Mouse (Mus musculus) T-helper 1 cell (primary cell): ENCODE results near the gene Rab40b.

Source experiments
- in situ Hi-C: fragments of 300-600 bp; cut with MboI, MseI; formaldehyde crosslinking; loops from one replicate; pipeline ENCODE4 v1.15.1; 2025; ENCODE audit warnings: high pct_unique_total_duplicates

Rab40b gene

DNA sequence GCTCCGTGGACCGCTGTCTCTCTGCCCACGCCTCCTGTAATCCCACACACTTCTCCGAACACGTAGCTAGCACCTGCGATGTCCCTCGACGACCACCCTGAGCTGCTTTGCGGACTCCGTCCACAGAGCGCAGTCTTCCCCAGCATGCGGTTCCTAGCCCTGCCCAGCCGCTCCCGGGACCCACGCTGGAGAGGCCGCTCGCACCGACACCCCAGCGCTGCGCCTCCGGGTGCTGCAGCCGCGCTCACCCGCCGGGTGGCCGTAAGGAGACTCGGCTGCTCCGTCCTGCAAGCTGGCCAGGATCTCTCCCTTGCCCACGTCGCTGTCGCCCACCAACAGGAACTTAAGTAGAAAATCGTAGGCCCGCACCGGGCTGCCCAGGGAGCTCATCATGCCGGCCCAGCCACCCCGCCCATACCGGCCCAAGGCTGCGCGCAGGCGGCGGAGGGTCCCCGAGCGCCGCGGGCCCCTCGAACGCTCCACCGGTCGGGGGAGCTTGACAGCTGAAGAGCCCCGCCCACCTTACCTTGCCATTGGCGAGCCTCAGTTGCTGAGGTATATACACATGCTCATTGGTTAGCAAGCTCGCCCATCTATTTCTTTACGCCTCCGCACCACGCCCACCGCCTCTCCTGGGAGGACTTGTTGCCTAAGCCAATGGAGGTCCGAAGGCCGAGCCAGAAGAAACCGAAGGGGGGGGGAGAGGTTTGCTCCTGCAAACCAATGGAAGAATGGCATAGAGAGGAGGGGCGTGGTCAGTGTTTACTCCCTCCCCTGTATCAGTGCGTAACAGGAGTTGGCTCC lies at the start of gene Rab40b:
Gene Rab40b (minus strand): TSS at position 502 of the 804 bp plus-strand sequence.
- in situ Hi-C loops, result no loop called here

DNA sequence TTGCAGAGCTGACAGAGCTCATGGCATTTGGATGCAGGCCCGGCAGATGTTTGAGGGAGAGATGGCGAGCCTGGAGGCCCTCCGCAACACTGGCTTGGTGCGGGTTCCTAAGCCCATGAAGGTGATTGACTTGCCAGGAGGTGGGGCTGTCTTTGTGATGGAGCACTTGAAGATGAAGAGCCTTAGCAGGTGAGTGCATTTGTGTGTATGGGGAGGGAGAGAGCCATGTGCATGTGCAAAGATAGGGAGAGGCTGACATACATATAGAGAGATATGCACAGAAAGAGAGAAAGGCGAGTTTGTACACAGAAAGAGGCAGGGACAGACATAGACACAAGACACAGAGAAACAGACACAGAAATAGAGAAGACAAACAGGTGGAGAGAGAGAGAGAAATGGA lies 49.2 kb upstream of the Rab40b start:
- in situ Hi-C loops, result no loop called here

DNA sequence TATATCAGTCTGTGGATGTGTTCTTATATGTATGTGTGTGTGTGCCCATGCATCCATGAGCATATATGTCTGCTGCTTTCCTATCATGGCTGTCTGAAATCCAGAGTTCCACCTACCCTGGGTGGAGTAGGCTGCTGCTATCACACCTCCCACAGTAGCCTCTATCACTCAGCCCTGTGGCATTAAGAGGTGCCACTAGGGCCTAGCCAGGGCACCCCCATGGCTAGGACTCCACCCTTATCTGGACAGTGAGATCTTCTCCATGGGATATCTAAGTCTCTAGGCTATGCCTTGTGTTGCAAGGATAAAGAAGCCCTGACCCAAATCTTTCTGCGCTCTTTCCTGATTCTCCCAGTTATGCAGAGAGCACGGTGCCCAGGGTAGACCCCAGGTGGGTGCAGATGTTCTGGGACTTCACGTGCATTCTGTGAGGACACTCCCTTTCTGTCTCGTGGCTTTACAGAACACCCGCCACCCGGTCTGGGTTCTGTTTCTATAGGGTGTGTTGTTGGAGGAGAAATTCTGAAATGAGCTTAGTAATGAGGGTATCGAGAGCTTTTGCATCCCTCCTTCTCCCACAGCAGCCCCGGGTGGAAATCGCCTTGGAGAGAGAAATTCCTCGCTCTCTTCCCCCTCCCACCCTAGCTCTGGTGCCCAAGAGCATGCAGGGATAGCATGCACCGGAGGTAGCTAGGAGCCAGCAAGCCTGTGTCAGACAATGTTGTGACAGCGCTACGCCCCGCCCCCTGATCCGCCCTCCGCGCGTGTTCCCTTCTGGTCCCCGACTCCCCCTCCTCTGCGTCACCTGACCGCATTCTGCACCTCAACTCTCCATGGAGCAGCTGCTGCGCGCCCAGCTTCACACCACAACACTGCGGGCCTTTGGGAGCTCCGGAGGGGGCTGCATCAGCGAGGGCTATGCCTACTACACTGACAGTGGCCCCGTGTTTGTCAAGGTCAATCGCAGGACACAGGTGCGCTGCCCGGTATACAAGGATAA lies 46.4 kb upstream of the Rab40b start, which contains the start of gene Fn3k:
Gene Fn3k (plus strand): TSS at position 758 of the 1,000 bp plus-strand sequence.
- in situ Hi-C loops, result no loop called here

- in situ Hi-C loops, result no loop called here
Observed at GRCm38 (mm10) chr11:121433397-121433796, 45.3 kb upstream of the Rab40b start.

GRCm38 (mm10) chr11:121421553-121422173 lies 33.6 kb upstream of the Rab40b start:
- in situ Hi-C loops, result no loop called here

DNA sequence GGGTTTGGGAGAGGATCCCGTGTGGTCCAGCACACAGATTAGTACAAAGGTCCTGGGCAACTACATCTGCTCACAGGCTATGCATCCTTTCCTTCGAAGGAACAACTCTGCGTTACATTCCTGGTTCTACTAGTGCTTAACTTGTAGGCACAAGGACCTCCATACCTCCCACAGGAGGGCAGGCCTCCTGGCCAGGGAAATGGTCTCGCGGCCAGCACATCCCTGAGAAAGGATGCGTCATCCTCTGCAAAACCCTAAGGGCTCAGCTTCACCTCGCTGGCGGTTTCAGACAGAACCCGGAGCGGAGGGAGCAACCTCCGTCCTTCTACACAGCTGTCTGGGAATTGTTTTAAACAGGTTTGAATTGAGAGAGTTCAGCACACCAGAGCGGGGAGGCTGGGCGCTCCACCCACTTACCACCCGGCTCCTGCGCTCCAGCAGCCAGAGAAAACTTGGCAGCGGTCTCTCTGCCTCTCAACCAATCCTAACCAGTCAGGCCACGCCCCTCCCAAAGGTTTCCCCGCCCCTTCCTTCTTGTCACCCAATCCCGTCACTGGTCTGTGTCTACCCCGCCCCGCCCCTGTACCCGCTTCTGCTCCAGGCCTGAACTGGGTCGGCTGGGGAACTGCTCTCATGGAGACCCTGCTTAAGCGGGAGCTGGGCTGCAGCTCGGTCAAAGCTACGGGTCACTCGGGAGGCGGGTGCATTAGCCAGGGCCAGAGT lies 32.9 kb upstream of the Rab40b start, which contains the start of gene Fn3krp:
Gene Fn3krp (plus strand): TSS at position 572 of the 723 bp plus-strand sequence.
- in situ Hi-C loops, result no loop called here

DNA sequence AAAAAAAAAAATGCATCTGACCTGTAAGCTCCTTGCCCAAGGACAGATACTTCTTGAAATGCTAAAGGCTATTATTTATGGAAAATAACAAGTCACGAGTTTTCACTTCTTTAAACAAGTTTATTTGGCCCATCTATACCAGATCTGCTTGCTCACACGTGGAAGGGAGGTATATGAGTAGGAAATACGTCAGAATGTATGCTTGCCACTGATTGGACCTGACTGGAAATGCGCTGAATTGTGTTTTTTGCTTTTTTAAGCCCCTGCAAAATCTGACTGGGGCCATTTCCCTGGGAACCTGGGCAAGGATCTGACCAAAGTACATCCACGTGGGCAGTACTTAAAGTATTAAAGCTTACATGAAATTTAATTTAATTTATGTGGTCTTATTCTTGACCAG lies 32.3 kb upstream of the Rab40b start:
- in situ Hi-C loops, result no loop called here

DNA sequence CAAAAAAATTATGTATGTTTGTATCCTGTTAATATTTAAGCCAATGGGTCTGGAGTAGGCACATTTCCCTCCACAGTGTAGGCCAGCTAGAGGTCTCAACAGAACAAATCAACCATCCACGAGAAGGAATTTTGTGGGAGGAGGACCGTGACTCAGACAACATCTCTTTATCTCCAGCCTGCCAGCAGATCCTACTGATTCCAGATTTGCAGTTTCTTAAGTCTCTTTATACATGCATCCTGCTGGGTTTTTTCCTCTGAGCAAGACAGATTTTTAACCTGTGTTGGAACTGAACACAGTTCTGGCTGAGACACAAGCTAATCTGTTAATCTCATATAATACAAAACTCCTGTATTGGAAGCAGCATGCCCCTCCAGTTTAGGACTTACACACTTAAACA lies 30.9 kb upstream of the Rab40b start:
- in situ Hi-C loops, result no loop called here

- in situ Hi-C loops, result no loop called here
Observed at GRCm38 (mm10) chr11:121417971-121418370, 29.9 kb upstream of the Rab40b start.

DNA sequence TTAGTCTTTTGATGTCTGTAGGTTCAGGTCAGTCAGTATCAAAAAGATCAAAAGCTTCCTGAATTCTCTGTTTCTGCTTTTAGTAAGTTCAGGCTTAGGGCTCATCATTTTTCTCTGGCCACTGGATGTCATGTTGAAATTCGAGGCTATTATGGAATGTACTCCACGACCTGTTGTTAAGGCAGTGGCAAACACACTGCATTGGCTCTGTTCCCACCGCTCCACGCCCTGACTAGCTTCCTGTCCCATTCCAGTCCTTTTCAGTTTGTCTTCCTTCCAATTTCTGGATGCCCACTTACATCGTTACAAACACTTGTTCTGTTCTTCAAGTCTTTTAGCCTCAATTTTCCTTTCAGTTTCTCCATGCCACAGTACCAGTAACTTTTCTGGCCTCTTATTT lies 27.3 kb upstream of the Rab40b start:
- in situ Hi-C loops, result no loop called here

DNA sequence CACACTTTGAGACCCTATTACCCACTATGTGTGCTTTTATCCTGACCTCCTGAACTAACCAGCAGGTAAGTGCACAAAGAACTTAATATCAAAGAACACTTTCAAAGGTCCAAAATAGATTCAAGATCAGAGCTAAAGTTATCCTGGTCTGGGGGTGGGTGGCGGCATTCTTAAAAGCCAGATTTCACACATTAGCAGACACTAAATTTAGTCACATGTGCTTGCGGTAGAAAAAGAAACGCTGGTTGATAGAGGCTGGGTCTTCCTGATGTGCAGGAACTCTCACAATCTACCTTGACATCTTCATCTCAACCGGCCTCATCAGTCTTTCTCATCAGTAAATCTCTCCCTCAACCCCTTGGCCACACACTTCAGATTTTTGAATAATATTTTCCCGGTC lies 26.7 kb upstream of the Rab40b start:
- in situ Hi-C loops, result no loop called here

DNA sequence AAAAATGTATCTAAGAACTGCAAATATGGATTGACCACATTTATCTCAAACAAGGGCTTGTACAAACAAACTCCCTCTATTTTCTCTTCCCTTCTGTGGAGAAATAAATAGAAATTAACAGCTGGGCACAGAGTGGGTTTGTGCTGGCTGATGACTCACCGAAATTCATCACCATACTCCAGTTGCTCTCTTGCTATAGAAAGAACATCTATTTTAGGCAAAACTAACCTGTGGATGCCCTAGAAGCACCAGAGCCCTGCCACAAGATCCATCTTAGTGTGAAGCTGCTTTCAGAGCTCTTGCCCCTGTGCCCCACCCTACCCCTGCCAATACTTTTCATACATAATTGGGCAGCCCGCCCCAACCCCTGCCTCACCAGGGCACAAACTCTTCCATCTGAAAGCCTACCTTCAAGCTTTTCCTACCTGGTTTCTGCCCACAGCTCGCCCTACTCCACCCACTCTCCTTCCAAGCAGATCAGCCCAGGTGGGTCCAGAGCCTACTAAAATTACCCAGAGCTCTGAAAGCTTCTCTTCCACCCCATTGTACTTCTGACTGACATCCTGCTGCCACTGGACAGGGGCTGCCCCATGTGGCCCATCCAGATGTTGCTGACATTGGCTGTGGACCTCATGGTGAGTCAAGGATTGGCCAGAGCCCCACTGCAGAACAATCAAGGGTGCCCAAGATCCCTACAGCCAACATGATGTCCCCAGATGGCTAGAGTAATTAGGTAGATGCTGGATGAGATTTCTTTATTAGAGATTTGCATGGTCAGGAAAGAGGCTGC lies 19.5 kb upstream of the Rab40b start:
- in situ Hi-C loops, result no loop called here

DNA sequence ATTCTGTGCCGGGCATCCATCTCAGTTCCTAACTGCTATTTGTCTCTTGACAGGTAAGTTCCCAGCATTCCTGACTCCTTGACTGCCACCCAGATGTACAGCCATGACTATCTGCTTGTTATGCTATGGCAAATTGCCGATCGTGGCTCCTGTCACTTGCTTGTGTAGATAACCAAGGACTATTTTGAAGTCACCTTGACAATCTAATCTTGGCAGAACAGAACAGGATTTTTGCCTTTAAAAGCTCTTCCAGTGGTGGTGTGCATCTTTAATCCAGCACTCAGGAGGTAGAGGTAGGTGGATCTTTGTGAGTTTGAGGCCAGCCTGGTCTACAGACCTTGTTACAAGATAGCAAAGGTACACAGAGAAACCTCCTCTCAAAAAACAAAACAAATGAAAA lies 4.4 kb upstream of the Rab40b start:
- in situ Hi-C loops, result no loop called here

- in situ Hi-C loops, result no loop called here
Observed at GRCm38 (mm10) chr11:121390793-121391192, 2.7 kb upstream of the Rab40b start.

DNA sequence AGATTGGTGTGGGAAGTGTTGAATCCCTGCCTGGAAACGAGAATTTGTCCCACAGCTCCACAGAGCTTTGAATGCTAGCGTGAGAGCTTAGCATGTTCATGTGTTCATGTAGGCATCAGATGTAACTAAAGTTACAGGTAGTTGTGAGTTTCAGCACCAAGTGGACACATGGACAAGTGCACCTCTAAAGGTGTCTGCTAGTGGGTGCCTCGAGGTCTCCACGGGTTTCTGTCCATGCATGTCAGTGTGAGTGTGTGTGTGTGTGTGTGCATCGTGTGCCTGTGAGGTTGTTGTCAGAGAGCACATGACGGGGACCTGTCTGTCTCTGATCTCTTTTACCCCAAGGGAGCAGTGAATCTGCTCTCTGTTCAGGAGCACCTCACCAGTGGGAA lies 499 bp upstream of the Rab40b start:
- in situ Hi-C loops, result no loop called here

DNA sequence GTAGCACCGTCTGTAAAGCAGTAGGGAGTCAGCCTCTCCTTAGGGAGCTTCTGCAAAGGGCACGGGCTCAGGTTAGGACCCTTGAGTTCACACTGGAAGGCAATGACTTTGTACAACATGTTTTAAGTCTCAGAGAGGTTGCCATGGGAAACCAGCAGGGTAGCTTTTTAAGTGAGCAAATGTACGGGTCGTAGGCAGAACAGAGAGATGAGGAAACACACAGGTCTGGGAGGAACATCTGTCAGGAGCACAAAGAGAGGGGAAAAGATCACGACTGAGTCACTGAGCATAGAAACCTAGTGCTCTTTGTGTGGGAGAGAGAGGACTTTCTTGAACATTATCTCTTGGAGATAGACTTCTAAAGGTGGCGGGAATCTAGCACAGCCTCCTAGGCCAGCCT lies 7.8 kb downstream of the Rab40b start:
- in situ Hi-C loops, result no loop called here

- in situ Hi-C loops, result no loop called here
Observed at GRCm38 (mm10) chr11:121378644-121379043, 9.4 kb downstream of the Rab40b start.

DNA sequence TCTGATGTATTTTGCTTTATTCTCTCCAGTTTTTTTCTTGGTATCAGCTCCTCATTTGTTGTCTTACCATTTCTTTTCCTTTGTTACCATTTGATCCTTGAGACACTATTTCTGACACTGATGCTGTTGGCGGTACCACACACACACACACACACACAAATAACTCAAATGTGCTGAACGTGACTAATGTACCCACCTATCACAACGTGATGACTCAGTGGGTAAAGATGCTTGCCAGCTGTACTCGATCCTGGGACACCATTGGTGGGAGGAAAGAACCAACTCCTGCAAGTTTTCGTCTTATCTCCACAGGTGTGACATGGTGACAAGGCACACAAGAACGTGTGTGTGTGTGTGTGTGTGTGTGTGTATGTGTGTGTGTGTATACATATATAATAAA lies 14.7 kb downstream of the Rab40b start:
- in situ Hi-C loops, result loop anchor here (5.0 kb wide), 1 partner anchor 54 kb away; no protein-coding TSS in a partner anchor

- in situ Hi-C loops, result loop anchor here (5.0 kb wide), 1 partner anchor 57 kb away; no protein-coding TSS in a partner anchor
Observed at GRCm38 (mm10) chr11:121370337-121370994, 17.6 kb downstream of the Rab40b start.

DNA sequence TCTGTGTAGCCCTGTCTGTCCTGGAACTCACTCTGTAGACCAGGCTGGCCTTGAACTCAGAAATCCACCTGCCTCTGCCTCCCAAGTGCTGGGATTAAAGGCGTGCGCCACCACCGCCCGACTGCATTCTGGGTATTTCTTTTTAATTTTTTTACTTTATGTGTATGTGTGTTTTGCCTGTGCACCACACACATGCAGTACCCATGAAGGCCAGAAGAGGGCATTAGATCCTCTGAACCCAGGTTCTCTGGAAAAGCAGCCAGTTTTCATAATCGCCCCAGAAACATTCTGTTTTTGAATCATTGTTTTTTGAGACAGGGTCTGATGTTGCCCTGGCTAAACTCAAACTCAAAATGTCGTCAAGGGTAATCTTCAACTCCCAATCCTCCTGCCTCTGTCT lies 18.4 kb downstream of the Rab40b start:
- in situ Hi-C loops, result loop anchor here (5.0 kb wide), 1 partner anchor 58 kb away; no protein-coding TSS in a partner anchor
